In the genomic region with DNA sequence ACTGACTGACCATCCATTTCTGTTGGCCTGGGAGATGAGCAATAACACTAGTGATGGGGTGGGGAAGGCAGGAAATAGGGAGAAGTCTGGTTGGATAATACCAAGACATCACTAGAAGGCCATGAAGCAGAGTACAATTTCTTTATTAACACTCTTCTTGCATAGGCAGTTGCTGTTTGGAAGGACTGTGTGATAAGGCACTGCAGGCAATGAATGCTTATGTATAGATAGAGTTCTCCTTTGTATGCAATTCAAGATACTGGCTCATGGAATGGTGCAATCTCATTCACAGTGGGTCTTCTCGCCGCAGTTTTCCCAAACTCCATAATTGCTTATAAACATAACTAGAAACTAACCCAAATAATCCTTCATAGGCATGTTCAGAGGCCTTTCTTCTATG, we compare ENCODE assay signal across 15 mouse cellular contexts.
"Had no signal": no experiment of that assay in that cellular context is flagged by ENCODE, and none has a peak within 500 bp of the region (broad histone marks: within the 10 kb centered on the region; RNA-seq: fewer than 3 reads in every experiment).

No protein-coding gene starts in this region.

- H3K9me3 ChIP-seq: liver, embryonic 15.5 days; megakaryocyte, embryonic 14.5 days; midbrain, embryonic 13.5 days; midbrain, embryonic 15.5 days; neural tube, embryonic 12.5 days; stomach, embryonic 15.5 days had no signal

- H3K27ac ChIP-seq: liver, embryonic 15.5 days; midbrain, embryonic 13.5 days; midbrain, embryonic 15.5 days; neural tube, embryonic 12.5 days; stomach, embryonic 15.5 days; stomach, postnatal 0 days had no signal

- H3K9ac ChIP-seq: liver, embryonic 15.5 days; lung, embryonic 14.5 days; midbrain, embryonic 13.5 days; midbrain, embryonic 15.5 days; neural tube, embryonic 12.5 days; stomach, embryonic 15.5 days had no signal

- H3K27me3 ChIP-seq: liver, embryonic 15.5 days; midbrain, embryonic 13.5 days; midbrain, embryonic 15.5 days; neural tube, embryonic 12.5 days; stomach, embryonic 15.5 days had no signal

- DNase-seq: lung, adult 18-20 months; lung, embryonic 14.5 days; lung, postnatal 10 days; lung, postnatal 4 days; right cerebral cortex, postnatal 14 days; thymus, postnatal 14 days; thymus, postnatal 36 days had no signal

- H3K4me2 ChIP-seq: liver, embryonic 15.5 days; lung, embryonic 14.5 days; midbrain, embryonic 11.5 days; midbrain, embryonic 13.5 days; midbrain, embryonic 15.5 days; neural tube, embryonic 12.5 days; stomach, embryonic 15.5 days had no signal

- H3K4me1 ChIP-seq: megakaryocyte, embryonic 14.5 days; midbrain, embryonic 13.5 days; midbrain, embryonic 15.5 days; neural tube, embryonic 12.5 days; stomach, embryonic 15.5 days had no signal

- ATAC-seq: midbrain, embryonic 13.5 days; midbrain, embryonic 15.5 days had no signal

- H3K4me3 ChIP-seq: liver, embryonic 15.5 days; megakaryocyte, embryonic 14.5 days; midbrain, embryonic 13.5 days; midbrain, embryonic 15.5 days; neural tube, embryonic 12.5 days; stomach, embryonic 15.5 days had no signal

- H3K36me3 ChIP-seq: liver, embryonic 15.5 days; midbrain, embryonic 13.5 days; midbrain, embryonic 15.5 days; neural tube, embryonic 12.5 days; stomach, embryonic 15.5 days had no signal
